Mouse (Mus musculus) thymus, adult 2 months (tissue): ENCODE measurements around the gene Igsf11.

Experiments
- CTCF ChIP-seq: fragments of 200-500 bp; IDR thresholded peaks from 2 replicates; pipeline ENCODE4 v1.5.1; 2012; ENCODE audit warnings: mild to moderate bottlenecking, control low read depth, low read length, moderate library complexity, borderline replicate concordance; ENCODE audit not compliant: control insufficient read depth, poor library complexity, insufficient read depth; ENCODE audit errors: extremely low read depth
- POLR2A ChIP-seq: fragments of 200-500 bp; IDR thresholded peaks from 2 replicates; pipeline ENCODE4 v1.6.1; 2012; ENCODE audit warnings: mild to moderate bottlenecking, low read length, control low read depth, moderate library complexity; ENCODE audit not compliant: control insufficient read depth, poor library complexity, insufficient read depth; ENCODE audit errors: extremely low read depth

GRCm38 (mm10) chr16:38962695-38963094 lies 70.2 kb downstream of the Igsf11 start:
- TF ChIP-seq CTCF (no peak), POLR2A (no peak)
